Mouse (Mus musculus): ENCODE measurements around the gene S100a2. TPM values are rescaled to one million over a fixed set of nuclear protein-coding genes. Genes with fewer than 3 reads are reported as not detected.

Gene S100a2
- total RNA-seq, 2 experiments from 2014 or later = not detected

DNA sequence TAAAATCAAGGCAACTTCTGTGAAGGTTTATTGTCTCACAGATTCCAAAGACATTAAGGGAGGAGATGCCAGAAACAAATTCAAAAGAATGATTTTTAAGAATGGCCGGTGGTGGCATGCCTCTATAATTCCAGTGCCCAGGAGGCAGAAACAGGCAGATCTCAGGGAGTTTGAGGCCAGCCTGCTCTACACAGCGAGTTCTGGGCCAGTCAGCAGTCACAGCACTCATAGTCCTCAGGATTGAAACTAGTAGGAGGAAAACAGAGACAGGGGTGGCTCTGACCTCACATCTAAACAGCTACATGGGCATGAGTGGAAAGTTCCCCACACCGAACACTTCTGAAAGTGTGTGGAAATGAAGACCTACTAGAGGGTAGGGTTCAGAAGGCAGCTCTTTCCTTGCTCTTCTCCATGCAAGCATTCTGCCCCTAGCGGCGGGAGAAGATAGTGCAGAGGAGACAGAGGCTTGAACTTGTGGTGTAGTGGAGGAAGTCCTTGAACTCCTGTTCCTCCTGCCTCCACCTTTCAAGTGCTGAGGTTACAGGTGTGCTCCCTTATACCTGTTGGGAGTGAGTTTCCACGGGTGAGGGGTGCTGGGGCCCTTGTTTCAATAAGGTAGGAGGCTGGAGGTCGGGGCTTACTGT is 49.6 kb downstream of the S100a2 start:
- intact Hi-C loops (cut with DNase I) = no loop called here

DNA sequence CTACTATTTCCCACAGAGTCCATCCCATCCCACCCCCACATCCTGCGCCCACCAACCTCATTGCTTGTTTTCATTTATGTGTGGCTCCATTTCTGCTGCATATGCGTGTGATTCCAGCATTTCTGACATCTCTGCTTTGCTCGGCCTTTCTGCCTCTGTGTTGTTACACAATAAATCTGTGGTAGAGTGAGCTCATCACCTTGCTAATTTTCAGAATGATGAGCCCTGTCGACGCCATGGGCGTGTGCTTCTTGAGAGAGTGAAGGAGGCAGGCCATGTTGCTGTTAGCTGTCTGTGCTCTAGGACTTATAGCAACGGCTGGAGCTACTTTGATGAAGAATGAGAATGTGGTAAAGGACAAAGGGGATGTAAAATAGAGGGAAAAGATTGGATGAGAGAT is 50.9 kb downstream of the S100a2 start:
- intact Hi-C loops (cut with DNase I) = no loop called here
- no peak for DNase-seq (ENCODE audit: extremely low spot score in 1 of 2, low spot score in 2 of 2)

More for the DNA sequence above, 49.6 kb downstream of the S100a2 start:
- DNase-seq (ENCODE audit: extremely low spot score in 1 of 2, low spot score in 2 of 2) = no peak

Other genes with a start within 250 kb of the S100a2 start
- 10 to 100 TPM; 11.5 to 12.1 TPM for gene Slc27a3, start 200.3 kb upstream of the S100a2 start, total RNA-seq (2021)
- 10 to 100 TPM; 57.0 to 62.0 TPM for gene Ints3, start 156.6 kb upstream of the S100a2 start, total RNA-seq (2021)
- gene Npr1, start 124.4 kb upstream of the S100a2 start, total RNA-seq (2021) = 1 to 10 TPM; 3.4 to 4.3 TPM
- 100 to 1,000 TPM; 111 to 115 TPM for gene Ilf2, start 114.1 kb upstream of the S100a2 start, total RNA-seq (2021)
- 10 to 100 TPM; 46.7 to 47.9 TPM for gene Snapin, start 99.2 kb upstream of the S100a2 start, total RNA-seq (2021)
- gene Chtop, start 80.7 kb upstream of the S100a2 start, total RNA-seq (2021) = 100 to 1,000 TPM; 196 TPM
- 10 to 100 TPM; 54.7 to 62.3 TPM for gene S100a1, start 75.9 kb upstream of the S100a2 start, total RNA-seq (2021)
- 10 to 100 TPM; 20.5 to 23.9 TPM for gene S100a13, start 75.8 kb upstream of the S100a2 start, total RNA-seq (2021)
- gene S100a14, start 63.4 kb upstream of the S100a2 start, total RNA-seq (2021) = not detected
- gene S100a16, start 53.0 kb upstream of the S100a2 start, total RNA-seq (2021) = 10 to 100 TPM; 73.7 to 83.6 TPM
- gene S100a3, start 29.7 kb upstream of the S100a2 start, total RNA-seq (2021) = 1 to 10 TPM; 1.7 to 1.8 TPM
- not detected for gene Gm42674, start 11.7 kb downstream of the S100a2 start, total RNA-seq (2021)
- gene S100a4, start 13.5 kb downstream of the S100a2 start, total RNA-seq (2021) = 1 to 10 TPM; 7.1 to 8.1 TPM
- gene S100a5, start 18.3 kb downstream of the S100a2 start, total RNA-seq (2021) = not detected
- 10 to 100 TPM; 24.2 to 31.1 TPM for gene S100a6, start 22.6 kb downstream of the S100a2 start, total RNA-seq (2021)
- gene S100a7a, start 63.8 kb downstream of the S100a2 start, total RNA-seq (2021) = 1 to 10 TPM in 1 of 2 experiments, under 1 TPM in 1; 0.71 to 2.1 TPM
- gene S100a8, start 78.7 kb downstream of the S100a2 start, total RNA-seq (2021) = under 1 TPM in 1 of 2 experiments, not detected in 1; 0.79 TPM
- not detected for gene S100a9, start 105.5 kb downstream of the S100a2 start, total RNA-seq (2021)
- not detected for gene Pglyrp4, start 136.7 kb downstream of the S100a2 start, total RNA-seq (2021)
- gene Gm5849, start 187.6 kb downstream of the S100a2 start, total RNA-seq (2021) = not detected

Measured in left cerebral cortex, postnatal 10 days (tissue).